Mouse (Mus musculus) mouse trophoblast stem cell (cell line): ENCODE results near the gene Ogfrl1.
"Not testable (repeated sequence)": the region's sequence is repeated elsewhere in the genome, so short reads cannot be mapped to it uniquely, and the experiment has no call there.

Source experiments
- in situ Hi-C, 2 experiments: fragments of 300-500 bp; cut with MseI, MboI; formaldehyde crosslinking; loops; 2 replicates in 1 of 2; 3 replicates in 1 of 2; pipeline ENCODE4 v1.15.1; 2025

The Ogfrl1 gene

GRCm38 (mm10) chr1:23397623-23398022, at the start of gene Ogfrl1:
Ogfrl1 (minus strand) TSS chr1:23397772.
- in situ Hi-C loops, result no loop called here

- in situ Hi-C loops, result no loop called here
These were observed 48.3 kb upstream of the Ogfrl1 start for GRCm38 (mm10) chr1:23445736-23446424.

GRCm38 (mm10) chr1:23433612-23434011, 36.0 kb upstream of the Ogfrl1 start:
- in situ Hi-C loops, result no loop called here

GRCm38 (mm10) chr1:23426447-23426846, 28.9 kb upstream of the Ogfrl1 start:
- in situ Hi-C loops, result no loop called here

GRCm38 (mm10) chr1:23418941-23419340, 21.4 kb upstream of the Ogfrl1 start:
- in situ Hi-C loops, result no loop called here

- in situ Hi-C loops, result no loop called here
These were observed 20.5 kb upstream of the Ogfrl1 start for GRCm38 (mm10) chr1:23418059-23418458.

GRCm38 (mm10) chr1:23417562-23417961, 20.0 kb upstream of the Ogfrl1 start:
- in situ Hi-C loops, result no loop called here

GRCm38 (mm10) chr1:23411533-23411932, 14.0 kb upstream of the Ogfrl1 start:
- in situ Hi-C loops, result no loop called here

- in situ Hi-C loops, result no loop called here
These were observed 12.4 kb upstream of the Ogfrl1 start for GRCm38 (mm10) chr1:23409960-23410359.

GRCm38 (mm10) chr1:23402401-23402800, 4.8 kb upstream of the Ogfrl1 start:
- in situ Hi-C loops, result no loop called here

GRCm38 (mm10) chr1:23399552-23399951, 2.0 kb upstream of the Ogfrl1 start:
- in situ Hi-C loops, result no loop called here

GRCm38 (mm10) chr1:23394356-23394755, 3.2 kb downstream of the Ogfrl1 start:
- in situ Hi-C loops, result not testable (repeated sequence)

- in situ Hi-C loops, result no loop called here
These were observed 5.8 kb downstream of the Ogfrl1 start for GRCm38 (mm10) chr1:23391744-23392143.

GRCm38 (mm10) chr1:23384326-23384725, 13.2 kb downstream of the Ogfrl1 start:
- in situ Hi-C loops, result no loop called here

GRCm38 (mm10) chr1:23382806-23383653, 14.5 kb downstream of the Ogfrl1 start:
- in situ Hi-C loops, result no loop called here

GRCm38 (mm10) chr1:23382461-23382805, 15.1 kb downstream of the Ogfrl1 start:
- in situ Hi-C loops, result no loop called here

- in situ Hi-C loops, result no loop called here
These were observed 15.5 kb downstream of the Ogfrl1 start for GRCm38 (mm10) chr1:23382037-23382436.

GRCm38 (mm10) chr1:23379911-23380740, 17.4 kb downstream of the Ogfrl1 start:
- in situ Hi-C loops, result no loop called here

- in situ Hi-C loops, result no loop called here
These were observed 18.3 kb downstream of the Ogfrl1 start for GRCm38 (mm10) chr1:23379321-23379720.

GRCm38 (mm10) chr1:23377572-23377971, 20.0 kb downstream of the Ogfrl1 start:
- in situ Hi-C loops, result no loop called here

- in situ Hi-C loops, result no loop called here
These were observed 23.4 kb downstream of the Ogfrl1 start for GRCm38 (mm10) chr1:23374156-23374555.

GRCm38 (mm10) chr1:23365614-23366013, 32.0 kb downstream of the Ogfrl1 start:
- in situ Hi-C loops, result no loop called here
